8 mouse cellular contexts compared by ENCODE assay signal in the genomic region with DNA sequence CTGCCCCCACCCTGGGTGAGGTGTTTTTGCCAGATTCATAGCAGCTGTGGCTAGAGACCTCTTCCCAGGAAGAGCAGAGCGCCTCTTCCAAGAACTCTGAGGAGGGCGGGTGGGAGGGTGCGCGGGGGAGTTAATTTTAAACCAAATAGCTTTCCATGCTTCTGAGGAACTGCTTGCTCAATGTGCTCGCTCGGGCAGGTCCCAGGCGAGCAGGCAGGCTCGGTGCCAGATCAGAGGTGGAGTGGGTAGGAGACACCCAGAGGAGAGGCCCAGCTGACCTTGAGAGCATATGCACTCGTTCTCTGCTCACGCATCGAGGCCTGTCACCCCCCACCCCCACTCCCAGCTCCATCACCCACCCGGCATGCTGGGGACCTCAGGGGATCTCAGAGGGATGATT. TPM values are rescaled to one million over a fixed set of nuclear protein-coding genes. Genes with fewer than 3 reads are reported as not detected.
DNase-seq lines count a peak whose midpoint lies in the region; ATAC-seq and TF ChIP-seq lines count a peak whose summit lies in the region.

No protein-coding gene starts in this region.

- 0 out of 2 replicates have a peak overlapping the region, but pooled peaks have one; percentile 4 for H3K9ac ChIP-seq in kidney, embryonic 14.5 days (ENCODE audit: low read depth, low read length)
- H3K9ac ChIP-seq in lung, embryonic 14.5 days = no peak overlapping the region
- H3K9ac ChIP-seq in forebrain, embryonic 16.5 days (replicated peaks; ENCODE audit: low read depth, low read length) = no peak overlapping the region

- no peak for ATAC-seq in megakaryocyte, adult 5-6 weeks (ENCODE audit: poor library complexity, severe bottlenecking)
- peak; percentile 78 for ATAC-seq in kidney, embryonic 14.5 days (ENCODE audit: low FRiP score, low TSS enrichment)
- ATAC-seq in lung, embryonic 14.5 days (ENCODE audit: insufficient read depth) = peak; percentile 64
- ATAC-seq in forebrain, embryonic 16.5 days = no peak
- ATAC-seq in activated CD4-positive, CD25-positive, alpha-beta regulatory T cell, adult 4 months = no peak

- TF ChIP-seq CTCF in lung, embryonic 14.5 days (IDR thresholded peaks at IDR 0.05; ENCODE audit: low read depth) = no peak

- peaks cover 20% of the 10 kb centered on the region for H3K36me3 ChIP-seq in megakaryocyte, embryonic 14.5 days (replicated peaks; ENCODE audit: low read length)
- H3K36me3 ChIP-seq in kidney, embryonic 14.5 days (ENCODE audit: control insufficient read depth, insufficient read depth, low read length) = no peaks in the 10 kb centered on the region
- no peaks in the 10 kb centered on the region for H3K36me3 ChIP-seq in lung, embryonic 14.5 days (ENCODE audit: insufficient read depth)
- H3K36me3 ChIP-seq in forebrain, embryonic 16.5 days (ENCODE audit: control insufficient read depth, insufficient read depth) = no peaks in the 10 kb centered on the region

- H3K27me3 ChIP-seq in megakaryocyte, embryonic 14.5 days (replicated peaks) = no peaks in the 10 kb centered on the region
- H3K27me3 ChIP-seq in kidney, embryonic 14.5 days (ENCODE audit: control insufficient read depth, insufficient read depth, low read length) = no peaks in the 10 kb centered on the region
- no peaks in the 10 kb centered on the region for H3K27me3 ChIP-seq in lung, embryonic 14.5 days (ENCODE audit: insufficient read depth, low read length)
- H3K27me3 ChIP-seq in forebrain, embryonic 16.5 days (replicated peaks; ENCODE audit: control insufficient read depth, insufficient read depth, low read length) = no peaks in the 10 kb centered on the region

- peak; percentile 89 to 91 for DNase-seq in heart, adult 18-20 months
- DNase-seq in lung, embryonic 14.5 days = peak; percentile 59
- DNase-seq in urinary bladder, postnatal 14 days (ENCODE audit: low spot score) = peak; percentile 92

- H3K4me2 ChIP-seq in kidney, embryonic 14.5 days (replicated peaks; ENCODE audit: low read depth, low read length) = peak overlapping the region; percentile 15
- H3K4me2 ChIP-seq in lung, embryonic 14.5 days = no peak overlapping the region
- H3K4me2 ChIP-seq in forebrain, embryonic 16.5 days (ENCODE audit: low read length) = no peak overlapping the region

- peak overlapping the region; percentile 84 for H3K4me3 ChIP-seq in megakaryocyte, embryonic 14.5 days (replicated peaks)
- H3K4me3 ChIP-seq in kidney, embryonic 14.5 days (ENCODE audit: low read length) = no peak overlapping the region
- H3K4me3 ChIP-seq in lung, embryonic 14.5 days (ENCODE audit: low read depth, low read length) = no peak overlapping the region
- H3K4me3 ChIP-seq in forebrain, embryonic 16.5 days (replicated peaks; ENCODE audit: low read length) = no peak overlapping the region

- H3K9me3 ChIP-seq in megakaryocyte, embryonic 14.5 days = no peaks in the 10 kb centered on the region
- H3K9me3 ChIP-seq in kidney, embryonic 14.5 days (ENCODE audit: control insufficient read depth, low read length) = no peaks in the 10 kb centered on the region
- H3K9me3 ChIP-seq in lung, embryonic 14.5 days (ENCODE audit: low read depth, low read length) = no peaks in the 10 kb centered on the region
- H3K9me3 ChIP-seq in forebrain, embryonic 16.5 days (ENCODE audit: control insufficient read depth, low read length) = no peaks in the 10 kb centered on the region

- WGBS in kidney, embryonic 14.5 days = 31% methylated on average over 12 of the region's 12 CpGs
- WGBS in lung, embryonic 14.5 days = 29% methylated on average over 12 of the region's 12 CpGs
- 73% methylated on average over 12 of the region's 12 CpGs for WGBS in forebrain, embryonic 16.5 days

- peak overlapping the region; percentile 76 for H3K27ac ChIP-seq in kidney, embryonic 14.5 days (ENCODE audit: low read depth, low read length)
- peak overlapping the region; percentile 78 for H3K27ac ChIP-seq in lung, embryonic 14.5 days (ENCODE audit: low read depth)
- no peak overlapping the region for H3K27ac ChIP-seq in forebrain, embryonic 16.5 days (ENCODE audit: low read length)

- peaks cover 92% of the 10 kb centered on the region for H3K4me1 ChIP-seq in megakaryocyte, embryonic 14.5 days
- H3K4me1 ChIP-seq in kidney, embryonic 14.5 days (ENCODE audit: control insufficient read depth, insufficient read depth, low read length) = peaks cover 23% of the 10 kb centered on the region
- peaks cover 11% of the 10 kb centered on the region; the same call in 1 of the 2 replicates for H3K4me1 ChIP-seq in lung, embryonic 14.5 days (ENCODE audit: insufficient read depth)
- no peaks in the 10 kb centered on the region for H3K4me1 ChIP-seq in forebrain, embryonic 16.5 days (replicated peaks; ENCODE audit: control insufficient read depth, insufficient read depth, low read length)

RNA-seq across cellular contexts. Expression of gene Cish, which starts 12.1 kb away (rescaled TPM):
- 47.7 and 114 TPM in 2 replicates for polyA plus RNA-seq in megakaryocyte, embryonic 14.5 days (2012; ENCODE audit: insufficient read depth, low replicate concordance)
- 1.7 and 5.3 TPM in 2 replicates for total RNA-seq in megakaryocyte, adult 5-6 weeks (2015)
- 0.40 and 0.45 TPM in 2 replicates for total RNA-seq in megakaryocyte, adult 5-6 weeks (2017)
- 100 to 1,000 TPM; 120 to 131 TPM for total RNA-seq in heart, adult 18-20 months (2021)
- polyA plus RNA-seq in kidney, embryonic 14.5 days (2014; fragmentation: Nextera tagmentation; extraction: Ambion mirVana) = 6.3 and 7.1 TPM in 2 replicates
- polyA plus RNA-seq in lung, embryonic 14.5 days (2014; fragmentation: Nextera tagmentation; extraction: Ambion mirVana) = 8.5 and 9.2 TPM in 2 replicates
- 9.2 and 11.1 TPM in 2 replicates for polyA plus RNA-seq in forebrain, embryonic 16.5 days (2015; fragmentation: Nextera tagmentation; extraction: Ambion mirVana)
- polyA plus RNA-seq in activated CD4-positive, CD25-positive, alpha-beta regulatory T cell, adult 4 months (2017; shearing (Covaris generic)) = 100 to 1,000 TPM; 116 to 135 TPM

RNA-seq across cellular contexts. Expression of gene Mapkapk3, which starts 18.2 kb away (rescaled TPM):
- polyA plus RNA-seq in megakaryocyte, embryonic 14.5 days (2012; ENCODE audit: insufficient read depth, low replicate concordance) = 35.6 and 49.9 TPM in 2 replicates
- 98.6 and 105 TPM in 2 replicates for total RNA-seq in megakaryocyte, adult 5-6 weeks (2015)
- 156 and 174 TPM in 2 replicates for total RNA-seq in megakaryocyte, adult 5-6 weeks (2017)
- 10 to 100 TPM; 29.4 to 30.3 TPM for total RNA-seq in heart, adult 18-20 months (2021)
- 3.8 and 6.5 TPM in 2 replicates for polyA plus RNA-seq in kidney, embryonic 14.5 days (2014; fragmentation: Nextera tagmentation; extraction: Ambion mirVana)
- 7.8 and 8.3 TPM in 2 replicates for polyA plus RNA-seq in lung, embryonic 14.5 days (2014; fragmentation: Nextera tagmentation; extraction: Ambion mirVana)
- polyA plus RNA-seq in forebrain, embryonic 16.5 days (2015; fragmentation: Nextera tagmentation; extraction: Ambion mirVana) = 1.4 and 1.7 TPM in 2 replicates
- polyA plus RNA-seq in activated CD4-positive, CD25-positive, alpha-beta regulatory T cell, adult 4 months (2017; shearing (Covaris generic)) = 10 to 100 TPM; 57.5 to 62.0 TPM

RNA-seq across cellular contexts. Expression of gene Hemk1, which starts 30.3 kb away (rescaled TPM):
- polyA plus RNA-seq in megakaryocyte, embryonic 14.5 days (2012; ENCODE audit: insufficient read depth, low replicate concordance) = 8.1 TPM in 1 of 2 replicates, not detected in the other
- total RNA-seq in megakaryocyte, adult 5-6 weeks (2015) = 4.1 and 6.4 TPM in 2 replicates
- total RNA-seq in megakaryocyte, adult 5-6 weeks (2017) = 5.0 and 8.0 TPM in 2 replicates
- total RNA-seq in heart, adult 18-20 months (2021) = 10 to 100 TPM; 20.4 to 22.7 TPM
- 9.7 and 11.3 TPM in 2 replicates for polyA plus RNA-seq in kidney, embryonic 14.5 days (2014; fragmentation: Nextera tagmentation; extraction: Ambion mirVana)
- 9.8 and 11.3 TPM in 2 replicates for polyA plus RNA-seq in lung, embryonic 14.5 days (2014; fragmentation: Nextera tagmentation; extraction: Ambion mirVana)
- 15.6 and 18.8 TPM in 2 replicates for polyA plus RNA-seq in forebrain, embryonic 16.5 days (2015; fragmentation: Nextera tagmentation; extraction: Ambion mirVana)
- 10 to 100 TPM; 25.4 to 27.3 TPM for polyA plus RNA-seq in activated CD4-positive, CD25-positive, alpha-beta regulatory T cell, adult 4 months (2017; shearing (Covaris generic))

RNA-seq across cellular contexts. Expression of gene 6430571L13Rik, which starts 32.5 kb away (rescaled TPM):
- polyA plus RNA-seq in megakaryocyte, embryonic 14.5 days (2012; ENCODE audit: insufficient read depth, low replicate concordance) = not detected in 2 replicates
- not detected in 2 replicates for total RNA-seq in megakaryocyte, adult 5-6 weeks (2015)
- not detected in 2 replicates for total RNA-seq in megakaryocyte, adult 5-6 weeks (2017)
- 1 to 10 TPM; 3.5 to 5.3 TPM for total RNA-seq in heart, adult 18-20 months (2021)
- polyA plus RNA-seq in kidney, embryonic 14.5 days (2014; fragmentation: Nextera tagmentation; extraction: Ambion mirVana) = 0.31 and 0.43 TPM in 2 replicates
- polyA plus RNA-seq in lung, embryonic 14.5 days (2014; fragmentation: Nextera tagmentation; extraction: Ambion mirVana) = 0.27 and 0.28 TPM in 2 replicates
- polyA plus RNA-seq in forebrain, embryonic 16.5 days (2015; fragmentation: Nextera tagmentation; extraction: Ambion mirVana) = 3.3 and 5.4 TPM in 2 replicates
- polyA plus RNA-seq in activated CD4-positive, CD25-positive, alpha-beta regulatory T cell, adult 4 months (2017; shearing (Covaris generic)) = 1 to 10 TPM; 2.7 to 4.6 TPM

Comparison
In these comparisons a context has a peak if more than half of its experiments do, and no peak if none do; other contexts are left out.
1. ATAC-seq: peak in kidney, embryonic 14.5 days (single experiment) and lung, embryonic 14.5 days (single experiment); none in megakaryocyte, adult 5-6 weeks (single experiment), forebrain, embryonic 16.5 days (single experiment) and activated CD4-positive, CD25-positive, alpha-beta regulatory T cell, adult 4 months (single experiment).
2. Peak in every context shown above with its lines, with median percentiles within 50 percentile points of each other: DNase-seq.